Mouse (Mus musculus) retina, adult 2 months (tissue): ENCODE data around the gene Prpf4b.
"Not testable (repeated sequence)": the region's sequence is repeated elsewhere in the genome, so short reads cannot be mapped to it uniquely, and the experiment has no call there.

Experiments used
- DNase-seq: peaks from one replicate; pipeline ENCODE4 v3.0.0-alpha.2; 2012; ENCODE audit warnings: low read depth, low spot score

Gene Prpf4b

DNA sequence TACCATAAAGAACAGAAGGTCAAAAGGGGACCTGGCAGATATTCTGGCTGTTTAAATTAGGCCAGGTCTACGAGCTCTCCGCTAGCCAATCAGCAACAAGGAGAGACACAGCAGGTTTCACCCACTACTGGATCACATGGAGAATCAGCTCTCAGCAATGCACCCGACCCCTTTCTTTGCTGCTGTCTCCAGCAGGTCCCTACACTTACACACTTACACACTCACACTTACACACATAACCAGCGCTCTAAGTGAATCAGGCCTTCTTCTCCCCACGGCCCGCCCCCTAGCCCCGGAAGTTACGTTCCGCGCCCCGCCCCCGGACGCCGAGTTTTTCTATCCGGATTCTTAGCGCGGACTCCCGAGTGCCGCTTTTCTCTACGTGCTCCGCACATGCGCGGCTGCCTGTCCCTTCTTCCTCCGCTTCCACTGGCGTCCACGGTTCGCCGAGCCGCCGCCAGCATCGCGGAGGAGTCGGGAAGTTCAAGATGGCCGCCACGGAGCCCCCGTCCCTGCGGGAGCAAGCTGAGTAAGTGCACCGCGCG lies at the start of gene Prpf4b:
Gene Prpf4b, plus strand, starts transcription at position 137 of the 545 bp plus-strand sequence.
- peak; percentile 81 for DNase-seq

DNA sequence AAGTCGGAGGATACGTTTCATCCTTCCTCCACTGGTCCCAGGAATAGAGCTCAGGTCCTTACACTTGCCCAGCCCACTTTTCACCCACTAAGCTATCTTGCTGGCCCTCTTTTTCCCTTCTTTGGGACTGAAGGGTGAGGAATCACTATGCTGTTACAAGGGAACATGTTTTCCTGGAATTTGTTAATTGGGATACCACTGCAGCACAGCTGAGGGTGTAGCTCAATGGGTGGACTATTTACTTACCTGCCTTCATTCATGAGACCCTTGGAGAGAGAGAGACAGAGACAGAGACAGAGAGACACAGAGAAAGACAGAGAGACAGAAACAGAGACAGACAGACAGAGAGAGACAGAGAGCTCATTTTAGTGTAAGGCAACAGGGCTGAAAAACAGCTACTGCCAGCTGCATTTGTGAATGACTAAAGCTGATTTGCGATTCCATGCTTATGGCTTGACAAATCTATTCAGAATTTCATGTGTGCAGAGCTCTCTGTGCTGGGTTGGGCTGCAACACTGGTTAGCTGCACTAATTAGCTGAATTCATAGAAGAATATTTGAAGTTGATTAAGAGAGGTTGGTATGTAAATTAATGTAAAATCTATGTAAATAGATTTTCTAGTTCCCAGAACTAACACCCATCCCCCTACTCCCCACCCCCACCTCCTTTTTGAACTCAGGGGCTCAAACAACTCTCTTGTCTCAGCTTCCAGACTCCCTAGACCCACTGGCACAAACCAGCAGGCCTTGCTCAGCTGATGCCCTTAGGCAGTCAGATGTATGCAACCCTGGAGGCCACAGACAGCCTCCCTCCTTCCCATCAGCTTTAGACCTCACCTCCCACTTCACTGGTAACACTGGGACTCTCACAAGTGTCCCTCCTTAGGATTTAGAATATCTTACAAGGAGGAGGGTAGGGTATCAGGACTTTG lies 48.1 kb upstream of the Prpf4b start:
- DNase-seq, result no peak

DNA sequence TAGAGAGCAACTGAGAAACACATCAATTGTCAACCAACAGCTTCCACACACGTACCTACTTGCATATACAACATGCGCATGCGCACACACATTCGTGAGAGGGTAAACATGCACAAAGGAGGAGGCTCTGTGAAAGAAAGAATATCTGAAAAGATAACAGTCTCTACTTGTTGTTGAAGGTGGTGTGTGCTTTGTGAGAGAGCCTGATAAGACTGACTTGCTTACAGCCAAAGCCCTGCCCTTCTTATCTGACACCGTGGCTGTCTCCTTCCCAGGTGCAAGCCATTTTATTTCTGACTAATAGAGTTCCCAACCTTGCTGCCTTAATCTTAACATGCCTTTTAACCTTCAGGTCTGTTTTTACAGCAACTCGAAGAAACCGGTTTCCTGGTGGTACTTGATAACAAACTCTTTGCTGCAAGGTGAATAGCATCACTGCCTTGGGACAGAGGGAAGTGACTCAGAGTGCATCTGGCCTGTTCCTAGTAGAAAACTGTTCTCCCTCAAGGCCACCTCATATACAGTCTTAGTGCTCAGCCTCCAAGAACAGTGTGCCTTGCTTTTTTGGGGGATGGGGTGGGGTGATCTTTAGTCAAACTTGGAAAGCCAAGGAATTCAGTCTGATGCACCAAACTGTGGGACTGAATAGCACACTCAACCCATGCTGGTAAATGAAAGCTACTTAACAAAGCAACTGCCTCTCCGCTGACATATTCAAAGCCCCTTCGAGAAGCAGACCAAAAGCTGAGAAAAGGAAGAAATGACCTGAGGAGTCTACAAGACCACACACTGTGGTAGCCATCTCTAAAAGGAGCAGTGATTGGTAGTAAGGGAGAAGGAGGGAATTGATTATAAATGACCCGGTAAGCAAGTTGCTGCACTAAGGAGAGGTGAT lies 46.9 kb upstream of the Prpf4b start:
- no peak for DNase-seq

DNA sequence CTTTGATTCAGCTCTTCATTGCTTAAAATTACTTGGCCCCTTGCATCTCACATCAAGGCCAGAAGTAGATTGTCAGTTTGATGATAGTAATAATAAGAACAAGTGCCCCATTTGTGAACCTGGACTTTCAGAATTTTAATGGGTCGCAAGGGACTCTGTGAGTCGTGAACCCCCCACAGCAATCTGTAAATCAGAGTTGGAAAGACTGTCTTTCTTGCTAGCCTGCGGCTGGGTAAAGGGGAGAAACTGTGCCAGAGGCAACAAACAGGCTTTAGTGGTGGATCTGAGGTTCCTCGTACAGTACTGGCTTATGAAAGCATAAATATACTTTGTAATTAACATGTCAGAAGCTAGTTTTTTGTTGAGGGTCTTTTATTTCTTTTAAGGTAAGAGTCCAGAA lies 32.3 kb upstream of the Prpf4b start:
- no peak for DNase-seq

DNA sequence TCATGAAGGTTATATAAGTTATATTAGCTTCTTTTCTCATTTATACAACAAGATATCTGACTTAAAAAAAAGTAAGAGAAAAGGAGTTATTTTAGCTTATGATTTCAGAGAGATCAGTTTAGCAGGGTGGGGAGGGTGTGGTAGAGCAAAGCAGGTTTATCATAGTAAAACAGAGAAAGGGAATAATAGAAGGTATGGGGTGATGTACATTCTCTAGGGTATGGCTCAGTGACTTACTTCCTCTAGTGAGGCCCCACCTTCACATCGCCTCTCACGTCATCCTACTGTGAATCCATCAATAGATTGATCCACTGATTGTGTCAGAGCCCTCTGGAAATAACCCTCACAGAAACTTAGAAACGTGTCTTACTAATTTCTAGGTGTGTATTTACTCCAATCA lies 24.3 kb upstream of the Prpf4b start:
- no peak for DNase-seq

DNA sequence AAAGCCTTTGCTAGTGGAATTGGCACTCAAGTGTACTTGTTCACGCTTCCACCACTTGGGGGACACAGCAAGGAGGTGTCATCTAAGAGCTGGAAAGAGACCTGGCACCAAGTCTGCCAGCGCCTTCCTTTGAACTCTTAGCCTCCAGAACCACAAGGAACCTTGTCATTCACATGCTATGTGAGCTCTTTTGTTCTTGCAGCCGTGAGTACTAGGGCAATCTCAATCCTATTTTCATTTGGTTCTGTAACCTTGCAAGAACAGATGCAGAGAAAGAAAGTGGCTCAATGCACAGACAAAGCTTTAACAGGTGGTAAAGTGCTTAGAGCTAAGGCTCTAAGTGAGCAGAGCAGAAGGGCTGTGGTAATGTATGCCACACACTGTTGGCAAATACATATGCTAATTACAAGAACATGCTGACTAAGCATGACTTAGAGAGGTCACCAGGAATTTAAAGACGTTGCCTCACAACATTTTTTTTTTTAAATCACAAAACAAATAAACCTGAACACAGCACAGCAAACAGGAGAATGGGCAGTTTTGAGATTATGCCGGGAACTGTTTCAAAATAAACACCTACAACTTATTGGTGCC lies 23.8 kb upstream of the Prpf4b start:
- no peak for DNase-seq

GRCm38 (mm10) chr13:34857526-34857925 lies 17.6 kb upstream of the Prpf4b start:
- DNase-seq, result no peak

DNA sequence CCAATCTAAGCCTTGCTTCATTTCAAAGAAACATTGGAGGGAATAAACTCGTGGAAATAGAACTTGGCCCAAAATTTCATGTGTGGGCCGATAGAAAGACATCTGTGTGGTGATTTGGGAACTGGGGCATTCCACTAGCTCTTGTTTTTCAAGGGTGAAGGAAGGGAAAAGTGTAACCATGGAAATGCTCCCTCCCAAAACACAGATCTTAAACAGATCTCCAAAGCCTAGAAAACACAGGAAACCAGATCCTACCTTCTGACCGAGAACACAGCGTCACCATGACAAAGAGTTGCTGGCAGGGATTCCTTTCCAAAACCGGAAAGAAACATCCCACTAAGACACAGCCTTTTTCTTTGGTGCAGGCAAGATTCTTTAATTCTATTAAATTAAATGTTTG lies 15.7 kb upstream of the Prpf4b start:
- DNase-seq, result no peak

DNA sequence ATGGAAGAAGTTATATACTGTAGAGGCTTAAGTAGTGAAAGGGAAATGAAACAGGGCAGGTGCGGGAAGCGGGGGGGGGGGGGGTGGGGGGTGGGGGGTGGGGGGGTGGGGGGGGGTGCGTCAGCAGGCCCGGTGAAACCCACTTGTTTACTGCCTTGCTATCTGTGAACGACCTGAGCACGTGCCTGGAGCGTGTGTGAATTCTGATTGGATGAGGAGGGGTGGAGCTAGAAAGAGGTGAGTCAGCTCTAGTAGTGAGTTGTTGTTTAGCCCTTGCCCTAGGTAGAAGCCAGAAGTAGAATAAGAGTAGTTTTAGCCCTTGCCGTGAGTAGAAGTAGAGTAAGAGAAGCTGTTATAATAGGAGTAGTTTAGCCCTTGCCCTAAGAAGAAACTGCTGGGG lies 13.9 kb upstream of the Prpf4b start:
- not testable (repeated sequence) for DNase-seq

DNA sequence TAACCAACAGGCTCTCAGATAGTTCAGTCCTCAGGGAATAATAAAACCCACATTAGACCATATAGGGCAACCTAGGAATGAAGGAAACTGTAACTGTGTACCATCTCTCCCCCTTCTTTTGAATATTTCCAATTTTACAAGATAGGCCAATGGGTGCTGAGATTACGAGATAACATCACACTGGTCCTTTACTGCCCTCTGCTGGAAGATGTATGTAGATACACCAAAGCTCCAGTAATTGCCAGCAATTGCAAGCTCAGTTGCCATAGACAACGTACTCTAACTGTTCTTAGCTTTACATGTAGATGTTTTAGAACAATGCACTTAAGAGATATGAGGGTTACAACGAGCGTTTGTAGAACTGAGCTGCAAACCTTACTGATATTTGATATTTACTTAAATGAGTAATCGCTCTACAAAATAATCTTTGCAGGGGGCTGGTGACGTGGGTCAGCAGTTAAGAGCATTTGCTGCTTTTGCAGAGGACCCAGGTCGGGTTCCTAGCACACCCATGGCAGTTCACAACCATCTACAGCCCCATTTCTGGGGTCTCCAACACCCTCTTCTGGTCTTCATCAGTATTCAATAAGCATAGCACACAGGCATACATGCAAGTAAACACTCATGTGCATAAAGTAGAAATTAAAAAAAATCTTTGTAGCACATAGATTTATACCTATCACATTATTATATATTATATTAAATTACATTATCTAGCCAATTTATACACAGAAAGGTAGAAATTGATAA lies 10.5 kb upstream of the Prpf4b start:
- DNase-seq, result peak; percentile 67

DNA sequence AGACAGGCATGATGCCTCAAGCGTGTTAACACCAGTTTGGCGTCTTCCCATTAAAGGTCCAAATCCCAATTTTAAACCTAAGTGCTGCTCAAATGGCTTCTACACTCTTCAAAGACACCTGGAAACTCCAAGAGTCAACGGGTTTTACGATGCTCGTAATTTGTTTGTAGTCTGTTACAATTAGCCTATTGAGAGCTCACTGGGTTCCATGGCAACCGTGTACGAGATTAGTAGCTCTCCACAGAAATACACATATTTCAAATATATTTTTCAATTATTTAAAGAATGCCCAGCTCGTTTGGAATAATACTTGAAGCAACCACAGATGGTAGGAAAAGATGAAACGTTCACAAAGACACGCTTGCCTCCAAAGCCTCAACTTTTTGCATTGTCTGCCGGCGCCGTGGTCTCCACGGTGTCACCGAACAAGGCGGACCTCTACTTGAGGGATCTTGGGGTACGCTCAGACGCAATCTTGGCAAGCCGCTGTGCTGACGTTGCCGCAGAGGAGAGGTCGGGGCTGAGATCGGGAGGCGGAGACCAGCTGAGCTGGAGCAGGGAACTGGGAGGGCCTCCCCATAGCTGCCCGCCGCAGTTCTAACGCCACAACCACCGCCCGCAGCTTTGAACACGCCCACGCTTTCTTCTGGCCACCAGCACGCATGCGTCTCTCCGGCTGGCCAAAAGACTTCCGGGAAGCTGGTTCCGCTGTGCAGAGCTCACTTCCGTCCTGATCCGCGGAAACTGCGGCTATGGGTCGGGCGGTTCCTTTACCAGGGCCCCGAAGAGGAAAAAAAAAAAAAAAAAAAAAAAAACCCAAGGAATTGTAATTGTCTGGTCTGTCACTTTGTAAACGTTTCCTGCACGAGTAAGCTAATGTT lies 1.1 kb upstream of the Prpf4b start:
- peak; percentile 89 for DNase-seq

DNA sequence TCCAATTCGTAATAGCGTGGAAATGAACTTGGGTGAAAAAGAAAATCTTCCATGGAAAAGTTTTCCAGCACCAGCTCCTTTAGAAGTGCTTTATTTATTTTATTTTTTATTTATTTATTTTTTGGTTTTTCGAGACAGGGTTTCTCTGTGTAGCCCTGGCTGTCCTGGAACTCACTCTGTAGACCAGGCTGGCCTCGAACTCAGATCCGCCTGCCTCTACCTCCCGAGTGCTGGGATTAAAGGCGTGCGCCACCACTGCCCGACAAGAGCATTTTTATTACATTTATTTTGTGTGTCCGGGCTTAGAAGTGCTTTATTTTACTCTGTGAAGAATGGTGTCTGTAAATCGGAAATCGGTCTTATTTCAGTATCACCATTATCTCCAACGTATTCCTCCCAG lies 366 bp upstream of the Prpf4b start:
- peak; percentile 34 for DNase-seq

- no peak for DNase-seq
These were observed 791 bp downstream of the Prpf4b start for GRCm38 (mm10) chr13:34875741-34876445.

DNA sequence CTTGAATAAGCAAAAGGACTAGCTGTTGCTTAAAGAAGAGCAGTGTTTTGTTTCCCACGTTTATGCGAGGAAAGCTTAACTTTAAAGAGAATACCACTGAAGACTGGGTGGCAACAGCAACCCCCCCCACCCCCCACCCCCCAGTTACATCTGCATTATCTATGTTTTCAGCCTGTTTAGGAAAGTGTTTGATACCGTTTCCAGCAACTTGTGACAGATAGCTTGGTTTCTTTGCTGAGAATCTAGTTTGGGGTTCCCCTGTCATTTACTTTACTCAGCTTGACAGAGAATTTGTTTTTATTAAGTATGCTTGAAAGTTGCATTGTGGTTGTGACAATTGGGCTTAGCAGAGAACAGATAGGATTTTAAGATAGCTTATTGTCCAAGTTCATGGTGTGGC lies 1.4 kb downstream of the Prpf4b start:
- DNase-seq, result no peak

DNA sequence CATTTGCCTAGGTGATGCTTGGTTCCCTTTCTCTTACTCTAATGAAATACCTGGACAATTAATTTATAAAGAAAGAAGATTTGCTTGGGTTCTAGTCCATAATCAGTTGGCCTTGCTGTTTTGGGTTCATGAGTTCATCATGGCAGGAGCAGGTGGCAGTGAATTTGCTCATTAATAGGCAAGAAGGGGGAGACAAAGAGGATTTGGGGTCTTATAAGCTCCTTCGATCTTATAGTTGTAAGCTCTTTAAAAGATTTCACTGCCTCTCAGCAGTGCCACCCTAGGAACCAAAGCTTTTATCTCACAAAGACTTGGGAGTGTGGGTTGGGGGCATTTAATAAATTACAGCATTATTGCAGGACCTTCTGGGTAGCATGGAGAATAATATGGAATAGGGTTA lies 17.8 kb downstream of the Prpf4b start:
- DNase-seq, result no peak

DNA sequence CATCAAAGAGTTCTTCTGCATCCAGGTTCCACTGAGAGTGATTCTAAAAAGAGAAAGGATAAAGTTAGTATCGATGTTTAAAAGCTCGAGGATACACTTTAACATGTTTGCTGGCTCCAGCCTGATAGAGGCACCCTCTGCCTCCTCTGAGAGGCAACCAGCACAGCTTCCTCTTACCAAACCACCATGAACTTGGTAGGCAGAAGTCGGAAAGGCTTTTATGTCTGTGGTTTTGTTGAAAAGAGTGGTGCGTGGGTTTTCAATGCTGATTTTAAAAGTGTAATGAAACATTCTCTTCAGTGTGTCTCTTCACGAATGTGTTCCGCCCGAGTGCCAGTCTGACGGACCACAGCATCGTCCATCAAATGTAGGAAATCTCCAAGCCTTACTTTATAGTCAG lies 39.5 kb downstream of the Prpf4b start:
- no peak for DNase-seq

DNA sequence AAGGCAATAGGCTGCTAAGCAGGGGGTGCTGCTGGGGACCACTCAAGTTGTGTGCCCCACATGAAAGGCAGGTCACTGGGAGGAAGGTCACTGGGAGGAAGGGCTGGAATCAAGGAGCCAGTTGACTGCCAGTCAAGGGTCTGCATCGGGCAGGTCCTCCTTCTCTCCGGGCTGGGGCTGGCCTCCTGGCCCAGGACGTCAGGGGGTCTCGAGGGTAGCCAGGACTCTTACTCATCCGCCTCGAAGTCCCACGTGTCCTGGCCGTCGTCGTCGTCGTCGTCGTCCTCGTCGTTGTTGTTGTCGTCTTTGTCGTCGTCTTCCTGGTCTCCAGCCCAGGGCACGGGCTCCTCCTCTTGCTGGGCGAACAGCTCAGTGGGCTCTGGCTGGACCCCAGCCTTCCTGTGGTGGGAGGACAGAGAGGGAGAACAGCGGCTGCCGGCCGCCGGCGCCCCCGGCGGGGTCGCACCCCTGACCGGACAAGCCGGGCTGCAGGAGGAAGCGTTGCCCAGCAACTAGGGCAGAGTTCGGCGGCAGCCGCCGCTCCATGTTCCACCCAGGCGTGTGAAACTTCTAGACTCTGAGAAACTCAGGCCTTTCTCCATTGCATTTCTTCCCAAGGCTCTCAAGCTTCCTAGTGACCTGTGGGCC lies 41.5 kb downstream of the Prpf4b start:
- no peak for DNase-seq

GRCm38 (mm10) chr13:34924210-34924609 lies 49.1 kb downstream of the Prpf4b start, which contains the start of the genes Fam217a and 4933417A18Rik:
Gene Fam217a, minus strand, starts transcription at chr13:34924310.
Gene 4933417A18Rik, plus strand, starts transcription at chr13:34924409.
- DNase-seq, result no peak
